Mouse (Mus musculus): Measurements from ENCODE around the gene Chchd1. TPM values are rescaled to one million over a fixed set of nuclear protein-coding genes. Genes with fewer than 3 reads are reported as not detected.
"Not testable (repeated sequence)": the region's sequence is repeated elsewhere in the genome, so short reads cannot be mapped to it uniquely, and the experiment has no call there.

Gene Chchd1
- polyA plus RNA-seq, 1 experiment from 2014 or later, result 195 TPM

DNA sequence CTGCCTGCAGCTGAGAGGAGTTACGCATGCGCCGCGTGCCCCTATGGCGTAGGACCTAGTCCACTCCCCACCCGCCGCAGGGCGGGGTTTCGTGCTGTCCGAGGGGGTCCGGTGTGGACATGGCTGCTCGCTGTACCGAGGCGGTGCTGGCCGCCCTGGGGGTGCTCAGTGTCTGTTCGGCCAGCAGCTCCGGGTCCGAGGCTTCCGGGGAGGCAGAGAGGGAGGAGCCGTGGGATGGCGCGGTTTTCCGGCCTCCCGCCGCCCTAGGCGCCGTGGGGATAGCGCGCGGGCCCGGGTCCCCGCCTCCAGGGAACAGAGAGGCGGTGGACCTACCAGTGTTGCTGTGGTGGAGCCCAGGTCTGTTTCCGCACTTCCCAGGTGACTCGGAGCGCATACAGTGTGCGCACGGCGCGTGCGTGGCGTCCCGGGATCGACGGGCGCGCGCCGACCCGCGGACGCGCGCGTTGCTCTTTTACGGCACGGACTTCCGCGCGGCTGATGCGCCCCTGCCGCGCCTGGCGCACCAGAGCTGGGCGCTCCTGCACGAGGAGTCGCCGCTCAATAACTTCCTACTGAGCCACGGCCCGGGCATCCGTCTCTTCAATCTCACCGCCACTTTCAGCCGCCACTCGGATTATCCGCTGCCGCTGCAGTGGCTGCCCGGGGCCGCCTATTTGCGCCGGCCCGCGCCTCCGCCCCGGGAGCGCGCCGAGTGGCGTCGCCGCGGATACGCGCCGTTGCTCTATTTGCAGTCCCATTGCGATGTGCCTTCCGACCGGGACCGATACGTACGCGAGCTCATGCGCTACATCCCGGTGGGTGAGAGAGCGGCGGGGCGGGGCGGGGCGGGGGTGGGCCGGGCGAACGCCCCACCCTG lies 7.7 kb upstream of the Chchd1 start, which contains the start of gene Fut11:
Fut11 (plus strand) TSS at position 85 of the 877 bp plus-strand sequence.
- Histone ChIP-seq H3K27me3 (ENCODE audit: control insufficient read depth, insufficient read depth, low read length) (no peaks in the 10 kb centered on the region), H3K4me2 (ENCODE audit: low read depth, low read length) (peak within 1 kb of the TSS; percentile 68), H3K4me3 (ENCODE audit: low read depth, low read length) (peak within 1 kb of the TSS; percentile 90), H3K27ac (ENCODE audit: low read depth, low read length) (peak within 1 kb of the TSS; percentile 97), H3K4me1 (ENCODE audit: control insufficient read depth, insufficient read depth, low read length) (peaks cover 41% of the 10 kb centered on the region), H3K9ac (replicated peaks; ENCODE audit: low read depth, low read length) (peak within 1 kb of the TSS; percentile 85), H3K36me3 (ENCODE audit: control insufficient read depth, insufficient read depth, low read length) (peaks cover 29% of the 10 kb centered on the region), H3K9me3 (ENCODE audit: control insufficient read depth, low read length) (no peaks in the 10 kb centered on the region)
- peak; percentile 93 for ATAC-seq (ENCODE audit: low read depth)
- WGBS, result under 1% methylated on average over 104 of the region's 111 CpGs

- no peak; the same call in none of the 2 replicates for ATAC-seq (ENCODE audit: low read depth)
- Histone ChIP-seq H3K27me3 (ENCODE audit: control insufficient read depth, insufficient read depth, low read length) (no peaks in the 10 kb centered on the region), H3K9me3 (ENCODE audit: control insufficient read depth, low read length) (no peaks in the 10 kb centered on the region), H3K36me3 (ENCODE audit: control insufficient read depth, insufficient read depth, low read length) (peaks cover 24% of the 10 kb centered on the region), H3K9ac (replicated peaks; ENCODE audit: low read depth, low read length) (peak overlapping the region; percentile 85), H3K4me3 (ENCODE audit: low read depth, low read length) (peak overlapping the region; percentile 90), H3K4me2 (ENCODE audit: low read depth, low read length) (peak overlapping the region; percentile 68), H3K27ac (ENCODE audit: low read depth, low read length) (peak overlapping the region; percentile 97), H3K4me1 (ENCODE audit: control insufficient read depth, insufficient read depth, low read length) (peaks cover 43% of the 10 kb centered on the region)
- 11% methylated on average over 24 of the region's 27 CpGs for WGBS
These were observed 6.9 kb upstream of the Chchd1 start for GRCm38 (mm10) chr14:20695761-20696520.

DNA sequence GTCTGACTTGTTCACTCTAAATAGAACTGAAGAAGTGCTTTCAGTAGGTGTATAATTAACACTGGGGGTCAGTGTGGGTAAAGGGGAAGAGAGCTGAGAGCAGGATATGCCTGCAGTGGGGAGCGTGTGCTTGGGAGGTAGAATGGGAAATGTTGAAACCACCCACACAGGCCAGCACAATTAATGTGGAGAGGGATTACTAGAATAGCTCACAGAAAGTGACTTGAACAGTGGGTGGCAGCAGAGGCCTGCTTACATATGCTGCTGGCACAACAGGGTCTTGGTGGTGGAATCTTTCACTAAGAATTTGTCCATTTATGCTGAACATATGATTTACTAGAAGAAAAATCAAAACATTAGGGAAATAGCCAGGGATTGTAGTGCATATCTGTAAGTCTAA lies 5.8 kb upstream of the Chchd1 start:
- Histone ChIP-seq H3K9ac (replicated peaks; ENCODE audit: low read depth, low read length) (no peak overlapping the region; the same call in 1 of the 2 replicates), H3K9me3 (ENCODE audit: control insufficient read depth, low read length) (no peaks in the 10 kb centered on the region), H3K4me3 (ENCODE audit: low read depth, low read length) (peak overlapping the region; percentile 90), H3K4me1 (ENCODE audit: control insufficient read depth, insufficient read depth, low read length) (peaks cover 53% of the 10 kb centered on the region), H3K36me3 (ENCODE audit: control insufficient read depth, insufficient read depth, low read length) (peaks cover 14% of the 10 kb centered on the region), H3K27ac (ENCODE audit: low read depth, low read length) (no peak overlapping the region), H3K27me3 (ENCODE audit: control insufficient read depth, insufficient read depth, low read length) (no peaks in the 10 kb centered on the region), H3K4me2 (ENCODE audit: low read depth, low read length) (peak overlapping the region; percentile 68)
- 4% methylated on average over 1 of the region's 1 CpGs for WGBS
- no peak for ATAC-seq (ENCODE audit: low read depth)

- ATAC-seq (ENCODE audit: low read depth), result no peak
- WGBS, result 90% methylated on average over 2 of the region's 2 CpGs
- H3K27me3 ChIP-seq (ENCODE audit: control insufficient read depth, insufficient read depth, low read length), result no peaks in the 10 kb centered on the region
- no peaks in the 10 kb centered on the region for H3K9me3 ChIP-seq (ENCODE audit: control insufficient read depth, low read length)
- H3K4me3 ChIP-seq (ENCODE audit: low read depth, low read length), result 0 out of 2 replicates have a peak overlapping the region, but pooled peaks have one; percentile 90
- H3K36me3 ChIP-seq (ENCODE audit: control insufficient read depth, insufficient read depth, low read length), result peaks cover 5% of the 10 kb centered on the region
- peaks cover 54% of the 10 kb centered on the region for H3K4me1 ChIP-seq (ENCODE audit: control insufficient read depth, insufficient read depth, low read length)
- H3K27ac ChIP-seq (ENCODE audit: low read depth, low read length), result no peak overlapping the region
- H3K4me2 ChIP-seq (ENCODE audit: low read depth, low read length), result no peak overlapping the region
- H3K9ac ChIP-seq (replicated peaks; ENCODE audit: low read depth, low read length), result 0 out of 2 replicates have a peak overlapping the region, but pooled peaks have one; percentile 3
These were observed 4.3 kb upstream of the Chchd1 start for GRCm38 (mm10) chr14:20698515-20698914.

- no peaks in the 10 kb centered on the region for H3K27me3 ChIP-seq (ENCODE audit: control insufficient read depth, insufficient read depth, low read length)
- 88% methylated on average over 3 of the region's 3 CpGs for WGBS
- no peak overlapping the region for H3K4me2 ChIP-seq (ENCODE audit: low read depth, low read length)
- no peaks in the 10 kb centered on the region for H3K36me3 ChIP-seq (ENCODE audit: control insufficient read depth, insufficient read depth, low read length)
- ATAC-seq (ENCODE audit: low read depth), result no peak
- no peak overlapping the region for H3K4me3 ChIP-seq (ENCODE audit: low read depth, low read length)
- H3K9me3 ChIP-seq (ENCODE audit: control insufficient read depth, low read length), result no peaks in the 10 kb centered on the region
- peaks cover 53% of the 10 kb centered on the region for H3K4me1 ChIP-seq (ENCODE audit: control insufficient read depth, insufficient read depth, low read length)
- H3K9ac ChIP-seq (replicated peaks; ENCODE audit: low read depth, low read length), result no peak overlapping the region
- no peak overlapping the region for H3K27ac ChIP-seq (ENCODE audit: low read depth, low read length)
These were observed 2.4 kb upstream of the Chchd1 start for GRCm38 (mm10) chr14:20700362-20700761.

GRCm38 (mm10) chr14:20701554-20701953 lies 1.3 kb upstream of the Chchd1 start:
- H3K9ac ChIP-seq (replicated peaks; ENCODE audit: low read depth, low read length), result no peak overlapping the region
- H3K4me3 ChIP-seq (ENCODE audit: low read depth, low read length), result peak overlapping the region; percentile 79; the same call in 1 of the 2 replicates
- no peak for ATAC-seq (ENCODE audit: low read depth)
- H3K27me3 ChIP-seq (ENCODE audit: control insufficient read depth, insufficient read depth, low read length), result no peaks in the 10 kb centered on the region
- no peak overlapping the region for H3K27ac ChIP-seq (ENCODE audit: low read depth, low read length)
- no peaks in the 10 kb centered on the region for H3K36me3 ChIP-seq (ENCODE audit: control insufficient read depth, insufficient read depth, low read length)
- WGBS, result 86% methylated on average over 8 of the region's 8 CpGs
- no peaks in the 10 kb centered on the region for H3K9me3 ChIP-seq (ENCODE audit: control insufficient read depth, low read length)
- H3K4me1 ChIP-seq (ENCODE audit: control insufficient read depth, insufficient read depth, low read length), result peaks cover 46% of the 10 kb centered on the region
- H3K4me2 ChIP-seq (ENCODE audit: low read depth, low read length), result peak overlapping the region; percentile 65

DNA sequence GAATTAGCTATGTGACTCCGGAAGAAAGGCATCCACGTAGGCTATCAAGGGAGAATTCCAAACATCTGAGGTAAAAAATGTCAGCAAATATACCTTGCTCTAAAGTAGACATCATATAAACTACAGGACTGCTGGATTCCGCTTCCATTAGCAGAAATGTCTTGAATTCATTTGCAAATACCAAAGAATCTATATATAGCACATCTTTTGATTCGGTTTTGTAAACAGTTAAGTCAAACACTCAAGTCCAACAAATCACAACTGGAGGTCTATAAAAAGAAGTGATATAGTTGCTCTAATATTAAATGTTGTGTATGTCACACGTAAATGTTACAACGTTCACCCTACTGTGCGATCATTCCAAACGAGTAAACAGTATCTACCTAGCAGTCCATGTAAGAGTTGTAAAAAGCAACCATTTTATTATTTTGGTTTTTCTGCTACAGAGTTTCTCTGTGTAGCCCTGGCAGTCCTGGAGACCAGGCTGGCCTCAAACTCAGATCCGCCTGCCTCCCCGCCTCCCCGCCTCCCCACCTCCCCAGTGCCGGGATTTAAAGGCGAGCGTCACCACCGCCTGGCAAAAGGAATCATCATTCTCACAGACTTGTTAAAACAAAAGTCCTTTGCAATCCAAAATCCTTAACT lies 588 bp upstream of the Chchd1 start:
- 17% methylated on average over 15 of the region's 15 CpGs for WGBS

DNA sequence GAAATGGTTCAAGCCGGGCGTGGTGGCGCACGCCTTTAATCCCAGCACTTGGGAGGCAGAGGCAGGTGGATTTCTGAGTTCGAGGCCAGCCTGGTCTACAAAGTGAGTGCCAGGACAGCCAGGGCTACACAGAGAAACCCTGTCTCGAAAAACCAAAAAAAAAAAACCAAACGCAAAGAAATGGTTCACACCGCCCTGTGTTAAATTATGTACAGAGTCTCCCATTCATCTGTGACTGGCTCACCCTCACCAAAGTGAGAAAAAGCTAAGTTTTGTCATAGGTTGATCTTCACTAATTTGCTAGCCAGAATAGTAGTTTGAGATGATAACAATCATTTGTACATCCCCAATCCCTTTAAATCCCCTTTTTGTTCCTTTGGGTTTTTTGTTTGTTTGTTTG lies 655 bp downstream of the Chchd1 start:
- H3K9ac ChIP-seq (replicated peaks; ENCODE audit: low read depth, low read length), result peak overlapping the region; percentile 82
- H3K36me3 ChIP-seq (ENCODE audit: control insufficient read depth, insufficient read depth, low read length); H3K9me3 ChIP-seq (ENCODE audit: control insufficient read depth, low read length); ATAC-seq (ENCODE audit: low read depth); H3K27me3 ChIP-seq (ENCODE audit: control insufficient read depth, insufficient read depth, low read length): not testable (repeated sequence)
- 13% methylated on average over 8 of the region's 8 CpGs for WGBS
- peak overlapping the region; percentile 82 for H3K27ac ChIP-seq (ENCODE audit: low read depth, low read length)
- H3K4me2 ChIP-seq (ENCODE audit: low read depth, low read length), result peak overlapping the region; percentile 65
- H3K4me1 ChIP-seq (ENCODE audit: control insufficient read depth, insufficient read depth, low read length), result peaks cover 29% of the 10 kb centered on the region
- peak overlapping the region; percentile 79 for H3K4me3 ChIP-seq (ENCODE audit: low read depth, low read length)

More for the DNA sequence above, 588 bp upstream of the Chchd1 start:
- Histone ChIP-seq H3K9ac (replicated peaks; ENCODE audit: low read depth, low read length) (peak overlapping the region; percentile 82), H3K4me2 (ENCODE audit: low read depth, low read length) (peak overlapping the region; percentile 65), H3K9me3 (ENCODE audit: control insufficient read depth, low read length) (no peaks in the 10 kb centered on the region), H3K27ac (ENCODE audit: low read depth, low read length) (peak overlapping the region; percentile 82), H3K27me3 (ENCODE audit: control insufficient read depth, insufficient read depth, low read length) (no peaks in the 10 kb centered on the region), H3K4me3 (ENCODE audit: low read depth, low read length) (peak overlapping the region; percentile 79), H3K4me1 (ENCODE audit: control insufficient read depth, insufficient read depth, low read length) (peaks cover 39% of the 10 kb centered on the region), H3K36me3 (ENCODE audit: control insufficient read depth, insufficient read depth, low read length) (no peaks in the 10 kb centered on the region)
- peak; percentile 29; the same call in 1 of the 2 replicates for ATAC-seq (ENCODE audit: low read depth)

Measured in neural tube, embryonic 14.5 days (tissue).